In genomic region chr17:35836991-35837422, GRCm38 (mm10) we compare ENCODE assay signal across 8 mouse cellular contexts. TPM values are rescaled to one million over a fixed set of nuclear protein-coding genes. Genes with fewer than 3 reads are reported as not detected.
DNase-seq lines count a peak whose midpoint lies in the region; ATAC-seq lines count a peak whose summit lies in the region.

No protein-coding gene starts in this region.

- peaks cover 15% of the 10 kb centered on the region for H3K4me1 ChIP-seq in hindbrain, embryonic 11.5 days (replicated peaks; ENCODE audit: control insufficient read depth, insufficient read depth, low read length)

- H3K4me3 ChIP-seq in hindbrain, embryonic 11.5 days (ENCODE audit: low read depth, low read length): peak overlapping the region; percentile 77

- no peaks in the 10 kb centered on the region for H3K9me3 ChIP-seq in hindbrain, embryonic 11.5 days (ENCODE audit: control insufficient read depth, low read length)

- peak; percentile 95 for DNase-seq in Muller cell, postnatal 12 days (ENCODE audit: inconsistent ontology term)
- peak; percentile 75 for DNase-seq in cerebellum, adult 8-10 months
- peak; percentile 93 for DNase-seq in forelimb bud, embryonic 11.5 days (ENCODE audit: low read depth, low spot score)
- DNase-seq in hindbrain, embryonic 11.5 days (ENCODE audit: low spot score): peak; percentile 94
- DNase-seq in left cerebral cortex, adult 11 months (ENCODE audit: low spot score): peak; percentile 75
- peak; percentile 91 for DNase-seq in lung, postnatal 36 days
- DNase-seq in right cerebral cortex, adult 2 months (ENCODE audit: low spot score in 2 of 2): peak; percentile 80 to 81
- peak; percentile 87 to 90 for DNase-seq in urinary bladder, postnatal 4 days (ENCODE audit: low spot score in 2 of 2)

- ATAC-seq in hindbrain, embryonic 11.5 days (ENCODE audit: low FRiP score): peak; percentile 55

- H3K27me3 ChIP-seq in hindbrain, embryonic 11.5 days (ENCODE audit: control insufficient read depth, insufficient read depth, low read length): no peaks in the 10 kb centered on the region

- H3K9ac ChIP-seq in hindbrain, embryonic 11.5 days (ENCODE audit: low read depth, low read length): peak overlapping the region; percentile 97

- H3K27ac ChIP-seq in hindbrain, embryonic 11.5 days (ENCODE audit: low read depth, low read length): peak overlapping the region; percentile 97

- peak overlapping the region; percentile 68 for H3K4me2 ChIP-seq in hindbrain, embryonic 11.5 days (replicated peaks; ENCODE audit: low read depth, low read length)

- H3K36me3 ChIP-seq in hindbrain, embryonic 11.5 days (ENCODE audit: control insufficient read depth, insufficient read depth, low read length): peaks cover 27% of the 10 kb centered on the region

- WGBS in hindbrain, embryonic 11.5 days: 0% methylated on average over 24 of the region's 25 CpGs

RNA-seq across cellular contexts. Expression of gene Tubb5, which starts 1.1 kb away (rescaled TPM):
- polyA plus RNA-seq in hindbrain, embryonic 11.5 days (2014; fragmentation: Nextera tagmentation; extraction: Ambion mirVana): 1,599 and 1,667 TPM in 2 replicates

RNA-seq across cellular contexts. Expression of gene Mdc1, which starts 4.3 kb away (rescaled TPM):
- 16.8 and 17.3 TPM in 2 replicates for polyA plus RNA-seq in hindbrain, embryonic 11.5 days (2014; fragmentation: Nextera tagmentation; extraction: Ambion mirVana)

RNA-seq across cellular contexts. Expression of gene Flot1, which starts 14.0 kb away (rescaled TPM):
- 48.1 and 50.0 TPM in 2 replicates for polyA plus RNA-seq in hindbrain, embryonic 11.5 days (2014; fragmentation: Nextera tagmentation; extraction: Ambion mirVana)

RNA-seq across cellular contexts. Expression of gene Ier3, which starts 15.5 kb away (rescaled TPM):
- polyA plus RNA-seq in hindbrain, embryonic 11.5 days (2014; fragmentation: Nextera tagmentation; extraction: Ambion mirVana): 3.6 and 4.0 TPM in 2 replicates

RNA-seq across cellular contexts. Expression of gene Nrm, which starts 24.1 kb away (rescaled TPM):
- 49.2 and 51.0 TPM in 2 replicates for polyA plus RNA-seq in hindbrain, embryonic 11.5 days (2014; fragmentation: Nextera tagmentation; extraction: Ambion mirVana)

Comparison
In these comparisons a context has a peak if more than half of its experiments do, and no peak if none do; other contexts are left out.
1. Peak in every context shown above with its lines: DNase-seq, ATAC-seq, H3K4me3 ChIP-seq and H3K27ac ChIP-seq.